Mouse (Mus musculus) intestine, embryonic 16.5 days (tissue): ENCODE data around the gene Mllt11. TPM values are rescaled to one million over a fixed set of nuclear protein-coding genes. Genes with fewer than 3 reads are reported as not detected.
A peak's percentile ranks its signal among the peaks of the same experiment; 100 is the strongest.
"Not testable (repeated sequence)": the region's sequence is repeated elsewhere in the genome, so short reads cannot be mapped to it uniquely, and the experiment has no call there.

Experiments used
- ATAC-seq: fragments of 200-750 bp; cut with Nextera tagmentation; 2 replicates; pipeline ENCODE4 v1.8.0; 2017; ENCODE audit warnings: moderate TSS enrichment, moderate library complexity
- H3K27ac ChIP-seq: fragments of 300-500 bp; sonication (generic); 2 replicates; pipeline ENCODE4 v1.5.1; 2014; ENCODE audit warnings: mild to moderate bottlenecking, low read length
- H3K27me3 ChIP-seq: fragments of 300-500 bp; sonication (generic); replicated peaks from 2 replicates; pipeline ENCODE4 v1.6.1; 2014; ENCODE audit warnings: low read length, control low read depth, mixed read lengths; ENCODE audit not compliant: control insufficient read depth, insufficient read depth
- H3K36me3 ChIP-seq: fragments of 300-500 bp; sonication (generic); 2 replicates; pipeline ENCODE4 v1.6.1; 2014; ENCODE audit warnings: low read length, control low read depth; ENCODE audit not compliant: control insufficient read depth, insufficient read depth
- H3K4me1 ChIP-seq: fragments of 300-500 bp; sonication (generic); 2 replicates; pipeline ENCODE4 v1.6.1; 2014; ENCODE audit warnings: low read length, control low read depth, mixed read lengths; ENCODE audit not compliant: control insufficient read depth, insufficient read depth
- H3K4me2 ChIP-seq: fragments of 300-500 bp; sonication (generic); 2 replicates; pipeline ENCODE4 v1.6.1; 2014; ENCODE audit warnings: low read depth, low read length, control low read depth
- H3K4me3 ChIP-seq: fragments of 300-500 bp; sonication (generic); 2 replicates; pipeline ENCODE4 v1.5.1; 2014; ENCODE audit warnings: mild to moderate bottlenecking, low read length
- H3K9ac ChIP-seq: fragments of 300-500 bp; sonication (generic); 2 replicates; pipeline ENCODE4 v1.6.1; 2014; ENCODE audit warnings: low read depth, low read length
- H3K9me3 ChIP-seq: fragments of 300-500 bp; sonication (generic); 2 replicates; pipeline ENCODE4 v1.6.1; 2016; ENCODE audit warnings: low read length, control low read depth; ENCODE audit not compliant: control insufficient read depth
- WGBS: fragments of 180-500 bp; shearing (Covaris S2); extraction: QIAGEN DNeasy Blood & Tissue Kit; methylation state at CpG from one replicate; pipeline ENCODE4 v1.1.7; 2014; 5-methylcytosine and 5-hydroxymethylcytosine counted together
- polyA plus RNA-seq: library from polyadenylated mRNA; unstranded; fragments of >200 nt; fragmentation: Nextera tagmentation; extraction: Ambion mirVana; gene quantifications from 2 replicates; pipeline ENCODE4 v1.2.1, GENCODE M21; 2015

Gene Mllt11
- polyA plus RNA-seq, 1 experiment from 2014 or later, result 15.0 TPM

GRCm38 (mm10) chr3:95227214-95227613 is 4.8 kb downstream of the Mllt11 start:
- whole genome bisulfite sequencing, result 11% methylated on average over 1 of the region's 1 CpGs
- H3K36me3 ChIP-seq, result peaks cover 6% of the 10 kb centered on the region; the same call in 1 of the 2 replicates
- no peak overlapping the region for H3K27ac ChIP-seq
- peak overlapping the region; percentile 40 for H3K4me3 ChIP-seq
- peak overlapping the region; percentile 88 for H3K4me2 ChIP-seq
- ATAC-seq, result no peak
- H3K9me3 ChIP-seq, result no peaks in the 10 kb centered on the region
- H3K4me1 ChIP-seq, result peaks cover 22% of the 10 kb centered on the region
- H3K27me3 ChIP-seq, result no peaks in the 10 kb centered on the region
- peak overlapping the region; percentile 45 for H3K9ac ChIP-seq

- H3K4me1 ChIP-seq, result peaks cover 4% of the 10 kb centered on the region; the same call in 1 of the 2 replicates
- no peak overlapping the region for H3K27ac ChIP-seq
- WGBS, result 31% methylated on average over 6 of the region's 6 CpGs
- no peaks in the 10 kb centered on the region for H3K9me3 ChIP-seq
- no peaks in the 10 kb centered on the region for H3K27me3 ChIP-seq
- no peak overlapping the region for H3K4me3 ChIP-seq
- ATAC-seq, result no peak
- H3K9ac ChIP-seq, result 0 out of 2 replicates have a peak overlapping the region, but pooled peaks have one; percentile 19
- no peak overlapping the region for H3K4me2 ChIP-seq
- peaks cover 8% of the 10 kb centered on the region; the same call in 1 of the 2 replicates for H3K36me3 ChIP-seq
These were observed 7.7 kb downstream of the Mllt11 start for GRCm38 (mm10) chr3:95224295-95224694.

GRCm38 (mm10) chr3:95223041-95223440 is 8.9 kb downstream of the Mllt11 start:
- H3K27me3 ChIP-seq, result no peaks in the 10 kb centered on the region
- H3K4me2 ChIP-seq, result no peak overlapping the region
- no peak overlapping the region for H3K27ac ChIP-seq
- peaks cover 8% of the 10 kb centered on the region; the same call in 1 of the 2 replicates for H3K36me3 ChIP-seq
- H3K4me1 ChIP-seq, result peaks cover 4% of the 10 kb centered on the region; the same call in 1 of the 2 replicates
- ATAC-seq, result no peak
- H3K4me3 ChIP-seq, result no peak overlapping the region
- H3K9me3 ChIP-seq, result no peaks in the 10 kb centered on the region
- WGBS, result 92% methylated on average over 2 of the region's 2 CpGs
- H3K9ac ChIP-seq, result no peak overlapping the region

GRCm38 (mm10) chr3:95218466-95219137 is 13.4 kb downstream of the Mllt11 start:
- no peak for ATAC-seq
- Histone ChIP-seq H3K4me1 (peaks cover 7% of the 10 kb centered on the region), H3K27ac (peak overlapping the region; percentile 99), H3K27me3 (no peaks in the 10 kb centered on the region), H3K4me3 (peak overlapping the region; percentile 66), H3K36me3 (0 out of 2 replicates have a peak, but pooled peaks cover 2% of the 10 kb centered on the region), H3K9me3 (no peaks in the 10 kb centered on the region), H3K9ac (peak overlapping the region; percentile 88), H3K4me2 (peak overlapping the region; percentile 77)
- WGBS, result 78% methylated on average over 6 of the region's 6 CpGs

- 0 out of 2 replicates have a peak, but pooled peaks cover 2% of the 10 kb centered on the region for H3K36me3 ChIP-seq
- H3K4me2 ChIP-seq, result peak within 1 kb of the TSS; percentile 77
- peak within 1 kb of the TSS; percentile 88 for H3K9ac ChIP-seq
- ATAC-seq, result peak; percentile 90
- H3K4me1 ChIP-seq, result peaks cover 7% of the 10 kb centered on the region
- peak within 1 kb of the TSS; percentile 66 for H3K4me3 ChIP-seq
- under 1% methylated on average over 56 of the region's 56 CpGs for WGBS
- peak within 1 kb of the TSS; percentile 99 for H3K27ac ChIP-seq
- no peaks in the 10 kb centered on the region for H3K9me3 ChIP-seq
- no peaks in the 10 kb centered on the region for H3K27me3 ChIP-seq
These were observed 14.5 kb downstream of the Mllt11 start, which contains the start of gene Gabpb2 for GRCm38 (mm10) chr3:95217255-95218134. Gabpb2 (minus strand) TSS chr3:95217916.

GRCm38 (mm10) chr3:95216655-95217254 is 15.2 kb downstream of the Mllt11 start:
- Histone ChIP-seq H3K27me3 (no peaks in the 10 kb centered on the region), H3K27ac (peak overlapping the region; percentile 99), H3K4me2 (peak overlapping the region; percentile 49), H3K4me3 (peak overlapping the region; percentile 66), H3K9me3 (no peaks in the 10 kb centered on the region), H3K9ac (peak overlapping the region; percentile 88), H3K36me3 (0 out of 2 replicates have a peak, but pooled peaks cover 2% of the 10 kb centered on the region), H3K4me1 (peaks cover 7% of the 10 kb centered on the region)
- WGBS, result 14% methylated on average over 4 of the region's 4 CpGs
- ATAC-seq, result peak; percentile 54

GRCm38 (mm10) chr3:95213609-95213975 is 18.4 kb downstream of the Mllt11 start:
- ATAC-seq, result no peak
- Histone ChIP-seq H3K9ac (no peak overlapping the region), H3K36me3 (no peaks in the 10 kb centered on the region), H3K4me1 (peaks cover 7% of the 10 kb centered on the region), H3K27me3 (no peaks in the 10 kb centered on the region), H3K9me3 (no peaks in the 10 kb centered on the region), H3K4me2 (no peak overlapping the region), H3K27ac (no peak overlapping the region), H3K4me3 (no peak overlapping the region)
- WGBS, result 91% methylated on average over 1 of the region's 1 CpGs

- not testable (repeated sequence) for H3K36me3 ChIP-seq, H3K4me3 ChIP-seq
- 97% methylated on average over 7 of the region's 10 CpGs for WGBS
These were observed 18.9 kb downstream of the Mllt11 start for GRCm38 (mm10) chr3:95212889-95213608.

More at GRCm38 (mm10) chr3:95212889-95213608, 18.9 kb downstream of the Mllt11 start:
- H3K9ac ChIP-seq, H3K27ac ChIP-seq, H3K4me1 ChIP-seq, H3K9me3 ChIP-seq, H3K27me3 ChIP-seq, H3K4me2 ChIP-seq, ATAC-seq: not testable (repeated sequence)
